Mouse (Mus musculus): ENCODE results near the gene Rnf11.

Rnf11 gene

GRCm38 (mm10) chr4:109484621-109485020 lies at the start of gene Rnf11:
TSS of gene Rnf11 (minus strand) at chr4:109484728.
- no peak for DNase-seq (ENCODE audit: low spot score in 2 of 2)

- no peak for DNase-seq (ENCODE audit: low spot score in 2 of 2)
Measured at GRCm38 (mm10) chr4:109531111-109531510, 46.6 kb upstream of the Rnf11 start, which contains the start of gene 4930522H14Rik. TSS of gene 4930522H14Rik (minus strand) at chr4:109531297.

- no peak for DNase-seq (ENCODE audit: low spot score in 2 of 2)
Measured at GRCm38 (mm10) chr4:109530245-109530816, 45.8 kb upstream of the Rnf11 start.

- DNase-seq (ENCODE audit: low spot score in 2 of 2) = peak; percentile 47 to 53
Measured at GRCm38 (mm10) chr4:109504885-109505284, 20.4 kb upstream of the Rnf11 start.

GRCm38 (mm10) chr4:109498476-109498875 lies 13.9 kb upstream of the Rnf11 start:
- no peak for DNase-seq (ENCODE audit: low spot score in 2 of 2)

- no peak for DNase-seq (ENCODE audit: low spot score in 2 of 2)
Measured at GRCm38 (mm10) chr4:109493581-109493980, 9.1 kb upstream of the Rnf11 start.

GRCm38 (mm10) chr4:109488812-109489211 lies 4.3 kb upstream of the Rnf11 start:
- no peak for DNase-seq (ENCODE audit: low spot score in 2 of 2)

GRCm38 (mm10) chr4:109482701-109483100 lies 1.8 kb downstream of the Rnf11 start:
- no peak for DNase-seq (ENCODE audit: low spot score in 2 of 2)

GRCm38 (mm10) chr4:109481424-109481823 lies 3.1 kb downstream of the Rnf11 start:
- DNase-seq (ENCODE audit: low spot score in 2 of 2) = no peak

- no peak for DNase-seq (ENCODE audit: low spot score in 2 of 2)
Measured at GRCm38 (mm10) chr4:109477454-109477853, 7.1 kb downstream of the Rnf11 start.

- peak; percentile 93 for DNase-seq (ENCODE audit: low spot score in 2 of 2)
Measured at GRCm38 (mm10) chr4:109476554-109477014, 7.9 kb downstream of the Rnf11 start.

- peak; percentile 46 to 50 for DNase-seq (ENCODE audit: low spot score in 2 of 2)
Measured at GRCm38 (mm10) chr4:109475577-109476553, 8.7 kb downstream of the Rnf11 start.

GRCm38 (mm10) chr4:109475078-109475477 lies 9.4 kb downstream of the Rnf11 start:
- DNase-seq (ENCODE audit: low spot score in 2 of 2) = no peak

- no peak for DNase-seq (ENCODE audit: low spot score in 2 of 2)
Measured at GRCm38 (mm10) chr4:109472566-109472965, 12.0 kb downstream of the Rnf11 start.

GRCm38 (mm10) chr4:109471606-109472005 lies 12.9 kb downstream of the Rnf11 start:
- DNase-seq (ENCODE audit: low spot score in 2 of 2) = no peak

GRCm38 (mm10) chr4:109467687-109468086 lies 16.8 kb downstream of the Rnf11 start:
- DNase-seq (ENCODE audit: low spot score in 2 of 2) = no peak

- DNase-seq (ENCODE audit: low spot score in 2 of 2) = no peak
Measured at GRCm38 (mm10) chr4:109463892-109464291, 20.6 kb downstream of the Rnf11 start.

GRCm38 (mm10) chr4:109460421-109461179 lies 23.9 kb downstream of the Rnf11 start:
- DNase-seq (ENCODE audit: low spot score in 2 of 2) = no peak

- DNase-seq (ENCODE audit: low spot score in 2 of 2) = no peak
Measured at GRCm38 (mm10) chr4:109456821-109457220, 27.7 kb downstream of the Rnf11 start.

- no peak for DNase-seq (ENCODE audit: low spot score in 2 of 2)
Measured at GRCm38 (mm10) chr4:109448531-109448930, 36.0 kb downstream of the Rnf11 start.

- DNase-seq (ENCODE audit: low spot score in 2 of 2) = no peak
Measured at GRCm38 (mm10) chr4:109445956-109446355, 38.6 kb downstream of the Rnf11 start.

GRCm38 (mm10) chr4:109445397-109445796 lies 39.1 kb downstream of the Rnf11 start:
- no peak for DNase-seq (ENCODE audit: low spot score in 2 of 2)
